Comparison of ENCODE assay signal across 28 mouse cellular contexts in the genomic region with DNA sequence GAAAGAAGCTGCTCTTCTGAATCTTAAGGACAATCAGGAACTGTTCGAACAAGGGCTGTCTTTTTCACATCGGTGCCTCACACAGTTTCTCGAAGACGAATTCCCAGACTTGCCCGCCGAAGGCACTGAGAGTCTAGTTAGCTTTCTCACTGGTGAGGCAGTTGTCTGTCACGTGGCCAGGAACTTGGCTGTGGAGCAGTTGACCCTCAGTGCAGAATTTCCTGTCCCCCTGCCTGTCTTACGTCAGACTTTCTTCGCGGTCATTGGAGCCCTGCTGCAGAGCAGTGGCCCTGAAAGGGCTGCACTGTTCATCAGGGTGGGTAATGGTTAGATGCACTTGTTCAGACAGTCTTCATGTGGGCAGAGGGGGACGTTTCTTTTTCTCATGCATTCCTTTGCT.
"Had no signal": no experiment of that assay in that cellular context is flagged by ENCODE, and none has a peak within 500 bp of the region (broad histone marks: within the 10 kb centered on the region; RNA-seq: fewer than 3 reads in every experiment).

No protein-coding gene starts in this region.

- H3K27ac ChIP-seq: embryonic facial prominence, embryonic 10.5 days; embryonic facial prominence, embryonic 12.5 days; embryonic facial prominence, embryonic 13.5 days; embryonic facial prominence, embryonic 15.5 days; forebrain, embryonic 10.5 days; forebrain, embryonic 12.5 days; forebrain, embryonic 13.5 days; forebrain, embryonic 15.5 days; gastrocnemius, adult 2 months; heart, adult 2 months had no signal

- H3K9ac ChIP-seq: embryonic facial prominence, embryonic 12.5 days; embryonic facial prominence, embryonic 13.5 days; embryonic facial prominence, embryonic 15.5 days; forebrain, embryonic 12.5 days; forebrain, embryonic 13.5 days; forebrain, embryonic 15.5 days; forebrain, postnatal 0 days had no signal

- H3K4me2 ChIP-seq: embryonic facial prominence, embryonic 12.5 days; embryonic facial prominence, embryonic 13.5 days; embryonic facial prominence, embryonic 15.5 days; forebrain, embryonic 12.5 days; forebrain, embryonic 13.5 days; forebrain, embryonic 15.5 days had no signal

- H3K9me3 ChIP-seq: embryonic facial prominence, embryonic 10.5 days; embryonic facial prominence, embryonic 12.5 days; embryonic facial prominence, embryonic 13.5 days; embryonic facial prominence, embryonic 15.5 days; forebrain, embryonic 10.5 days; forebrain, embryonic 12.5 days; forebrain, embryonic 13.5 days; forebrain, embryonic 15.5 days had no signal

- H3K4me1 ChIP-seq: embryonic facial prominence, embryonic 12.5 days; embryonic facial prominence, embryonic 15.5 days had no signal

- H3K4me3 ChIP-seq: embryonic facial prominence, embryonic 10.5 days; embryonic facial prominence, embryonic 12.5 days; embryonic facial prominence, embryonic 13.5 days; embryonic facial prominence, embryonic 15.5 days; erythroblast, embryonic 14.5 days; forebrain, embryonic 10.5 days; forebrain, embryonic 12.5 days; forebrain, embryonic 13.5 days; forebrain, embryonic 15.5 days; gastrocnemius, adult 2 months; heart, adult 2 months had no signal

- DNase-seq: cerebellum, adult 2 months; cerebellum, adult 8-10 months; cerebellum, adult 9-10 months; cerebellum, adult 9-11 months; cerebellum, postnatal 10 days; cerebellum, postnatal 14 days; cerebellum, postnatal 25 days; cerebellum, postnatal 36 days; embryo, embryonic 11 days; forebrain, postnatal 0 days; gastrocnemius, adult 2 months; gastrocnemius, postnatal 10 days; gastrocnemius, postnatal 14 days; gastrocnemius, postnatal 25 days; gastrocnemius, postnatal 36 days; heart, adult 18-20 months; heart, adult 2 months had no signal

- ATAC-seq: forebrain, embryonic 13.5 days; forebrain, embryonic 14.5 days; forebrain, embryonic 15.5 days; forebrain, embryonic 16.5 days; forebrain, postnatal 0 days had no signal

- H3K27me3 ChIP-seq: embryonic facial prominence, embryonic 12.5 days; embryonic facial prominence, embryonic 13.5 days; embryonic facial prominence, embryonic 15.5 days; forebrain, embryonic 12.5 days; forebrain, embryonic 13.5 days; forebrain, embryonic 15.5 days had no signal
